Mouse (Mus musculus) liver, embryonic 16.5 days (tissue): ENCODE results near the gene Tmtc1. TPM values are rescaled to one million over a fixed set of nuclear protein-coding genes. Genes with fewer than 3 reads are reported as not detected.
A peak's percentile ranks its signal among the peaks of the same experiment; 100 is the strongest.

Experiments
- ATAC-seq: fragments of 200-750 bp; cut with Nextera tagmentation; 2 replicates; pipeline ENCODE4 v1.8.0; 2017; ENCODE audit warnings: low read depth, mild to moderate bottlenecking, moderate number of reproducible peaks, moderate library complexity
- H3K27ac ChIP-seq: fragments of 300-500 bp; sonication (generic); 2 replicates; pipeline ENCODE4 v1.5.1; 2014; ENCODE audit warnings: mild to moderate bottlenecking, low read length
- H3K27me3 ChIP-seq: fragments of 300-500 bp; sonication (generic); 2 replicates; pipeline ENCODE4 v1.6.1; 2014; ENCODE audit warnings: low read depth, low read length, mixed read lengths; ENCODE audit not compliant: control insufficient read depth, insufficient read depth
- H3K36me3 ChIP-seq: fragments of 300-500 bp; sonication (generic); 2 replicates; pipeline ENCODE4 v1.6.1; 2014; ENCODE audit warnings: mild to moderate bottlenecking; ENCODE audit not compliant: control insufficient read depth, insufficient read depth
- H3K4me1 ChIP-seq: fragments of 300-500 bp; sonication (generic); 2 replicates; pipeline ENCODE4 v1.6.1; 2014; ENCODE audit warnings: low read depth, low read length, mixed read lengths; ENCODE audit not compliant: control insufficient read depth
- H3K4me2 ChIP-seq: fragments of 300-500 bp; sonication (generic); 2 replicates; pipeline ENCODE4 v1.6.1; 2014; ENCODE audit warnings: low read depth, low read length, mixed read lengths
- H3K4me3 ChIP-seq: fragments of 300-500 bp; sonication (generic); 2 replicates; pipeline ENCODE4 v1.5.1; 2014; ENCODE audit warnings: low read depth, mild to moderate bottlenecking, low read length
- H3K9ac ChIP-seq: fragments of 300-500 bp; sonication (generic); 2 replicates; pipeline ENCODE4 v1.6.1; 2014; ENCODE audit warnings: low read depth, low read length
- H3K9me3 ChIP-seq: fragments of 300-500 bp; sonication (generic); replicated peaks from 2 replicates; pipeline ENCODE4 v1.6.1; 2016; ENCODE audit warnings: low read length; ENCODE audit not compliant: control insufficient read depth
- WGBS: fragments of 180-500 bp; shearing (Covaris S2); extraction: QIAGEN DNeasy Blood & Tissue Kit; methylation state at CpG from one replicate; pipeline ENCODE4 v1.1.7; 2014; ENCODE audit not compliant: insufficient replicate concordance; 5-methylcytosine and 5-hydroxymethylcytosine counted together
- polyA plus RNA-seq: library from polyadenylated mRNA; unstranded; fragments of >200 nt; fragmentation: Nextera tagmentation; extraction: Ambion mirVana; gene quantifications from 2 replicates; pipeline ENCODE4 v1.2.1, GENCODE M21; 2015

The Tmtc1 gene
- polyA plus RNA-seq, 1 experiment from 2014 or later: 0.06 TPM

- Histone ChIP-seq H3K9me3 (no peaks in the 10 kb centered on the region), H3K36me3 (no peaks in the 10 kb centered on the region), H3K4me3 (no peak overlapping the region), H3K4me2 (no peak overlapping the region), H3K27me3 (no peaks in the 10 kb centered on the region; the same call in 1 of the 2 replicates), H3K9ac (no peak overlapping the region), H3K4me1 (no peaks in the 10 kb centered on the region), H3K27ac (no peak overlapping the region)
- WGBS: 43% methylated on average over 2 of the region's 3 CpGs
- ATAC-seq: no peak
Observed at GRCm38 (mm10) chr6:148467170-148467921, 23.2 kb upstream of the Tmtc1 start.

GRCm38 (mm10) chr6:148459636-148460035 lies 15.4 kb upstream of the Tmtc1 start:
- no peaks in the 10 kb centered on the region for H3K4me1 ChIP-seq
- H3K9ac ChIP-seq: no peak overlapping the region
- H3K27me3 ChIP-seq: no peaks in the 10 kb centered on the region
- no peak overlapping the region for H3K4me2 ChIP-seq
- H3K4me3 ChIP-seq: no peak overlapping the region
- peaks cover 3% of the 10 kb centered on the region; the same call in 1 of the 2 replicates for H3K9me3 ChIP-seq
- 57% methylated on average over 3 of the region's 3 CpGs for WGBS
- H3K36me3 ChIP-seq: no peaks in the 10 kb centered on the region
- no peak for ATAC-seq
- H3K27ac ChIP-seq: no peak overlapping the region

GRCm38 (mm10) chr6:148455470-148455869 lies 11.3 kb upstream of the Tmtc1 start:
- no peak overlapping the region for H3K4me2 ChIP-seq
- WGBS: 51% methylated on average over 4 of the region's 4 CpGs
- H3K27ac ChIP-seq: no peak overlapping the region
- ATAC-seq: no peak
- peaks cover 3% of the 10 kb centered on the region; the same call in 1 of the 2 replicates for H3K9me3 ChIP-seq
- no peaks in the 10 kb centered on the region for H3K36me3 ChIP-seq
- H3K4me3 ChIP-seq: no peak overlapping the region
- H3K9ac ChIP-seq: no peak overlapping the region
- H3K27me3 ChIP-seq: no peaks in the 10 kb centered on the region
- no peaks in the 10 kb centered on the region for H3K4me1 ChIP-seq

GRCm38 (mm10) chr6:148454740-148455139 lies 10.6 kb upstream of the Tmtc1 start:
- H3K27ac ChIP-seq: no peak overlapping the region
- no peaks in the 10 kb centered on the region for H3K4me1 ChIP-seq
- no peak overlapping the region for H3K4me3 ChIP-seq
- no peak overlapping the region for H3K4me2 ChIP-seq
- WGBS: 54% methylated on average over 2 of the region's 2 CpGs
- H3K9ac ChIP-seq: no peak overlapping the region
- no peaks in the 10 kb centered on the region for H3K36me3 ChIP-seq
- no peaks in the 10 kb centered on the region for H3K27me3 ChIP-seq
- peaks cover 3% of the 10 kb centered on the region; the same call in 1 of the 2 replicates for H3K9me3 ChIP-seq
- no peak for ATAC-seq

- no peak overlapping the region for H3K4me3 ChIP-seq
- ATAC-seq: no peak
- 38% methylated on average over 3 of the region's 3 CpGs for WGBS
- H3K36me3 ChIP-seq: no peaks in the 10 kb centered on the region
- H3K4me1 ChIP-seq: no peaks in the 10 kb centered on the region; the same call in 1 of the 2 replicates
- no peak overlapping the region for H3K27ac ChIP-seq
- no peak overlapping the region for H3K4me2 ChIP-seq
- 0 out of 2 replicates have a peak, but pooled peaks cover 2% of the 10 kb centered on the region for H3K9me3 ChIP-seq
- peaks cover 35% of the 10 kb centered on the region for H3K27me3 ChIP-seq
- no peak overlapping the region for H3K9ac ChIP-seq
Observed at GRCm38 (mm10) chr6:148448151-148448550, 4.0 kb upstream of the Tmtc1 start.

GRCm38 (mm10) chr6:148446113-148446512 lies 1.9 kb upstream of the Tmtc1 start:
- Histone ChIP-seq H3K27me3 (peaks cover 55% of the 10 kb centered on the region), H3K4me2 (no peak overlapping the region), H3K36me3 (no peaks in the 10 kb centered on the region), H3K27ac (no peak overlapping the region), H3K9me3 (0 out of 2 replicates have a peak, but pooled peaks cover 2% of the 10 kb centered on the region), H3K9ac (no peak overlapping the region), H3K4me1 (no peaks in the 10 kb centered on the region; the same call in 1 of the 2 replicates), H3K4me3 (no peak overlapping the region)
- WGBS: 45% methylated on average over 3 of the region's 3 CpGs
- no peak for ATAC-seq

- Histone ChIP-seq H3K27me3 (peaks cover 58% of the 10 kb centered on the region), H3K4me2 (peak overlapping the region; percentile 71), H3K4me3 (peak overlapping the region; percentile 59), H3K27ac (no peak overlapping the region), H3K4me1 (no peaks in the 10 kb centered on the region; the same call in 1 of the 2 replicates), H3K9ac (no peak overlapping the region; the same call in 1 of the 2 replicates), H3K36me3 (no peaks in the 10 kb centered on the region), H3K9me3 (0 out of 2 replicates have a peak, but pooled peaks cover 2% of the 10 kb centered on the region)
- no peak for ATAC-seq
- WGBS: 6% methylated on average over 9 of the region's 9 CpGs
Observed at GRCm38 (mm10) chr6:148444796-148445195, 607 bp upstream of the Tmtc1 start.

GRCm38 (mm10) chr6:148443291-148443725 lies 881 bp downstream of the Tmtc1 start:
- H3K27me3 ChIP-seq: peaks cover 58% of the 10 kb centered on the region
- no peak for ATAC-seq
- H3K4me3 ChIP-seq: peak overlapping the region; percentile 59
- no peaks in the 10 kb centered on the region; the same call in 1 of the 2 replicates for H3K4me1 ChIP-seq
- H3K36me3 ChIP-seq: no peaks in the 10 kb centered on the region
- H3K27ac ChIP-seq: no peak overlapping the region
- peak overlapping the region; percentile 71 for H3K4me2 ChIP-seq
- 5% methylated on average over 15 of the region's 15 CpGs for WGBS
- no peak overlapping the region for H3K9ac ChIP-seq
- H3K9me3 ChIP-seq: 0 out of 2 replicates have a peak, but pooled peaks cover 2% of the 10 kb centered on the region

- Histone ChIP-seq H3K4me1 (no peaks in the 10 kb centered on the region; the same call in 1 of the 2 replicates), H3K27me3 (peaks cover 58% of the 10 kb centered on the region), H3K9me3 (no peaks in the 10 kb centered on the region), H3K36me3 (no peaks in the 10 kb centered on the region), H3K4me2 (0 out of 2 replicates have a peak overlapping the region, but pooled peaks have one; percentile 71), H3K27ac (no peak overlapping the region), H3K9ac (no peak overlapping the region), H3K4me3 (peak overlapping the region; percentile 59)
- no peak for ATAC-seq
- 2% methylated on average over 27 of the region's 27 CpGs for whole genome bisulfite sequencing
Observed at GRCm38 (mm10) chr6:148442671-148443290, 1.4 kb downstream of the Tmtc1 start.
